Mouse (Mus musculus): Measurements from ENCODE around the gene Bcl10. TPM values are rescaled to one million over a fixed set of nuclear protein-coding genes. Genes with fewer than 3 reads are reported as not detected.
"Not testable (repeated sequence)": the region's sequence is repeated elsewhere in the genome, so short reads cannot be mapped to it uniquely, and the experiment has no call there.

Bcl10 gene
- total RNA-seq, 4 experiments from 2014 or later = 10.6 to 16.1 (median 14.2) TPM

DNA sequence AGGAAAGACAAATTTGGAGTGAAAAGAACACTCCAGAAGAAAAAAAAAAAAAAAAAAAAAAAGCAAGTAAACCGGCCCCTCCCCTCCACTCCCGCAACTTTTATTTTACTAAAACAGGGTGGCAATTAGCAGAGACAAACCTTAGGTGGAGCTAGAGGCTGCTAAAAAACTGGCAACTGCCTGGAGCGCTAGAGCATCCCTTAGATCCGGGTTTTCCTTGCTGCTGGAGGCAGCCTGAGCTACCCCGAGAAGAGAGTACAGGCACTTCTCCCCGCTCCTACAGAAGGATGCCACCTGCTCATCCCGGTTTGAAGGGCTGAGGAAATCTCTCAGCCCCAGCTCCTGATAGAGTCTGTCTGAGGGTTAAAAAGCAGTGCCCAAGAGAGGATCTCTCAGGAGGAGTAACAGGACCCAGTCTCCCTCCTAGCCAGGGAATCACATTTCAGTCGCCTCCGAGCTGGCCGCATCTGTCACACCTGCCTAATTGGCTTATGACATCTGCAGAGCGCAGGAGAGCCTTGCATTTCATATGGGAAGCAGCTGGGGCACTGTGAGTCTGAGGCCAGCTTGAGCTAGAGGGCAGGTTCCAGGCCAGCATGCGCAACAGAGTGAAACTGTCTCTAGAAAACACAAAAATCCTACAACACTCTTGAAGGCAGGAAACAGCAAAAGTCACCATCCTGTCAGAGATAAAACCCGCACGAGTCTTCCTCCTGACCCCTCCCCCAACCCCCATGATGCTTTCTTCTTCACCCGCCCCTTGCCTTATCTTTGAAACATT, 27.6 kb downstream of the Bcl10 start:
- peak; percentile 44 to 61 for DNase-seq (ENCODE audit: low spot score in 2 of 2)

DNA sequence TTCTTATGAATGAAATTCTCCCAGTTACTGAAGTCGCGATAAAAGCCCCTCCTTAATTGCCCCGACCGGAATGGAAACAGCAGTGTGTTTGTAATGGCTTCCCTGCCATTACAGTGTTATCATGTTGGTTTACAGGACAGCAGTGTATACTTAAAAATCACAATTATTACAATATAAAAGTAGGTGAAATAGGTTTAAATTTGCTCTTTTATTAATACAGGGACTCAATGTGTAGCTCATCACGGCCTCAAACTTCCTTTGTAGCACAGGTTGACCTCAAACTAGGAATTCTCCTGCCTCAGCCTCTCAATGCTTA, 28.2 kb downstream of the Bcl10 start:
- DNase-seq (ENCODE audit: low spot score in 2 of 2) = no peak

DNA sequence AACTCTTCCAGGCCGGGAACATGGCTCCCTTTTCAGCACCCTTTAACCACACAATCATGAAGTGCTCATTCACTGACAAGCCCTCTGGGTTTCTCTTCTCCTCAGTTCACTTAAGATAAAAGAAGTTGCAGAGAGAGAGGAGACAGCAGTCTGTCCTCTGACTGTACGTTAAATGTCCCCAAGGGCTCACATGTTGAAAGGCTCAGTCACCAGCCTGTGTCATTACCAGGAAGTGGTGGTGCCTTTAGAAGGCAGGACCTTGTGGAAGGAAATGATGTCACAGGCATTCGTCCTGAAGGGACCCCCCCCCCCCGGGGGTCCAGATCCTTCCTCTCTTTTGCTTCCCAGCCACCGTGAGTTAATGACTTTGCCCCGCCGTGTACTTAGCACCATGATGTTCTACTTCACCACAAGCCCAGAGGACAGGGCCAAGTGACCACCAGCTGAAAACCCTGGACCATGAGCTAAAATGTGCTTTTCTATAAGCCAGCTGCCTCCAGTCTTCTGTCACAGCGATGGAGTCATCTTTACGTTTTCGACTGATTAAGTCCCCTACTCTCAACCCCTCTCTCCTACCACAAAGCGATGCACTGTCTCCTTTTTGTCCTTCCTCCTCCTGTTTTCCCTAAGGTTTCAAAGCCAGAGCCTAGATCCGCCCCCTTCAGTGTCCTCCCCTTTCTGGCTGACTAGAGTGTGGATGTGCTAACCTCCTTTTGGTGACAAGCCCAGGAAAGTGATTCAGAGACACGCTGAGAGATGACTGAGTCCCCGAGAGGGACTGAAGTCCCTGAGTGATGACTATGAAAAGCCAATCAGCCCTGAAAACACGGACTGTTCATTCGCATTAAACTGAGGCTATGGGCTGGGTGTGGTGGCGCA, 28.9 kb downstream of the Bcl10 start:
- no peak for DNase-seq (ENCODE audit: low spot score in 2 of 2)

DNA sequence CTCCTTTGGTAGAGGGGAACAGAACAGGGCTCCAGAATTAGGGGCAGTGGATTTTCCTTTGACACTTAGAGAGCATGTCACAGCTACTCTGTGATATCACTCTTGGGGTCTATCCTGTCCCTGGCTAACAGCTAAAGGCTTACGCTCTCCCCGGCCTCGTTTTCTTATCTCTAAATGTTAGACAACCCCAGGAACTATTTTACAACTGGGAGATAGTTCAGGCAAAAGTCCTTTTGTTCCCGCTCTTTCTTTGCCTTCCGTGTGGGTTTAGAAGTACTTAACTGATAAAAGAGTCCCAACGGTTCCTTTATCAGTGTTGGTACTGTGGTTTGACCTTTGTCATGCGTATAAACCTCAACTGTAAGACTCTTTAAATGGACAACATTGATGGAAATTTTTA, 30.3 kb downstream of the Bcl10 start:
- no peak for DNase-seq (ENCODE audit: low spot score in 2 of 2)

DNA sequence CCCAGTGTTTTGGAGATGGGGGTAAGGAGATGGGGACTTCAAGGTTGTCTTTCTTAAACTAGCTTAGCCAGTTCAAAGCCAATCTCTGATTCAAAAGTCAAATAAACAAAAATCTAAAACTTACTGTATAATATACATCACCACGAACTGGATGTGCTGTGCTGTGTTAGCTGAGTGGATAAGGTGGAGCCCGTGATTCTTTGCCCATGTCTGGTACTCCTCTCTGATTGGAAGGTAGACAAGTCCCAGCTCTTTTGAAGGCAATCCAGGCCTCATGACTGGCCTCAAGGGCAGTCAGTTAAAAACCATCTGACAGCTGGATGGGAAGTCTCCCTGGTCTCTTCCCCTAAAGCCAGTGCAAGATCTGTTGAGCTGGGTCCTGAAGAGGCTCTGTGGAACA, 30.8 kb downstream of the Bcl10 start:
- no peak for DNase-seq (ENCODE audit: low spot score in 2 of 2)

DNA sequence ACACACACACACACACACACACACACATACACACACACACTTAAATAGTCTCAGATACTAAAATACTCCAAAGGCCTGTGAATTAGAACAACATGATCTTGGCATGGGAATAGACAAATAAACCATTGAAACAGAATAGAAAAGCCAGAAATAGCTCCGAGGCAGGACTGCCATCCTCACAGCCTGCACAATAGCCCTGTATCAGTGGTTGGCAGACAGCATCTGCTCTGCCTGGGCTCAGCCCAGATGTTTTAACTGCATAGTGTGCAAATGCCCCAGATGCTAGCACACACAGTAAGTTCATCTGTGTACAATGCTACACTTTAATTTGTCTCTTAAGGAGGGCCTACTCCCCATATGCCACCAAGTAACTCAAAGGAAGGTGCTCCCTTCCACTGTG, 37.2 kb downstream of the Bcl10 start:
- DNase-seq (ENCODE audit: low spot score in 2 of 2) = peak in 1 of 2 experiments; percentile 30

DNA sequence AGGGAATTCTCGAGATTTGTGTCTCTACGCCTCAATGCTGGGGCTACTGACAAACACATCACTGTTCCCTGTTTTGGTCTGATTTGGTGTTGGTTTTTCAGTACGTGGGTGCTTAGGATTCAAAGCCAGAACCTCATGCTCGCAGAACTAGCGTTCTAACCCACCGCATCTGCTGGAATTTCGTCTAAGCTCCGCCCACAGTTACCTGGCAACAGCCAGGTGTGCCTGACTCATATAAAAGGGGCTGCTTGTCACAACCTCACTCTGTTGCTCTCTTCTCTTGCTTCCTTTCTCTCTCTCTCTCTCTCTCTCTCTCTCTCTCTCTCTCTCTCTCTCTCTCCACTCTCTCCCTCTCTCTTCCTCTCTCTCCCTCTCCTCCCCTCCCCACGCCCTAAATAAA, 39.8 kb downstream of the Bcl10 start:
- no peak for DNase-seq (ENCODE audit: low spot score in 2 of 2)

DNA sequence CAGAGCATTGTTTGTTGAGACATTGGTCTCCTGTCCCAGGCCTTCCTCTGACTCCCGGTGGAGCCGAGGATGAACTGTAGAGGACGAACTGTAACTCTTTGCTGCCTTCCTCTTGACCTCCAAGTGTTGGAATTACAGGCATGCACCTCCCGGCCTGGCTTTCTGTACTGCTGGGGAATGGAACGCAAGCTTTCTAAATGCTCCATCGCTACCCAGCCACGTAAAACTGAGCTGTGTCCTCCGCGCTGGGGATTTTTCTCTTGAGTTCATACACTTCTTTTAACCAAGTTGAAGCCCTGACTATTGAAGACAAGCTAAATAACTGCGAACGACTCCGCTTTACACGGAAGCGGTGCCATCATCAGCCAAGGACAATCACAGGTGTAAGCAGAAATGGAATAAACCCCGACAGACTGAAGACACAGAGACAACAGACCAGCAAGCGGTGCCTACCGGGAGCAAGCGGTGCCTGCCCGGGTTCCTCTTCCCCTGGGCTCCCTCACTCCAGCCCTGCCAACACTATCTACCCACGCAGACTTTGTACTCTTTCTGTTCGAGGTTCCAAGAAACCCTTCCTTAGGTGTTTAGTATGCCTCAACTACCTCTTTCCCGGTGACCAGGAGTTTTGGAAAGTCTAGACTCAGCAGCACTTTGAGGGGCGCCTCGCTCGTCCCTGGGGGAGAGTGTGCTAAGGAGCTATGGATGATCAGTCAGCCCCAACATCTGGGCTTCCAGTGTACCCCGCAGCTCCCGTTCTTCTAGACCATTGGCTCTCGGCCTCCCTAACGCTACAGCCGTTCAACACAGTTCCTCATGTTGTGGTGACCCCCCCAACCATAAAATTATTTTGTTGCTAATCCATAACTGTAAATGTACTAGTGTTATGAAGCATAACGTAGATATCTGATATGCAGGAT, 40.8 kb downstream of the Bcl10 start:
- no peak for DNase-seq (ENCODE audit: low spot score in 2 of 2)

DNA sequence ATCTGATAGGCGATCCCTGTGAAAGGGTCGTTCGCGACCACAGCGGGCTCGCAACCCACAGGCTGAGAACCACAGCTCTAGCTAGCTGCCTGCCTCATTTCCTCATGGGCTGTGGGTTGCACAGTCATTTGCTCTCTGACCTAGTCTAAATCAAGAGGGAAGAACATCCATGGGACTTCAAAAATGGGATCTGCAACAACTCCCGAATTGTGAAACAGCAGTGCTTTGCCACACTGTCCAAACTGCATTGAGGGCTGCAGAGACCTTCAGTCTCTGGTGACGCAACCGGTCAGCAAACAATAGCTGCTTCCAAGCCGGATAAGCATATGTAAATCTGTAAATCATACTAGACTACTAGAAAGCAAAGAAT, 41.4 kb downstream of the Bcl10 start:
- DNase-seq (ENCODE audit: low spot score in 2 of 2) = no peak

DNA sequence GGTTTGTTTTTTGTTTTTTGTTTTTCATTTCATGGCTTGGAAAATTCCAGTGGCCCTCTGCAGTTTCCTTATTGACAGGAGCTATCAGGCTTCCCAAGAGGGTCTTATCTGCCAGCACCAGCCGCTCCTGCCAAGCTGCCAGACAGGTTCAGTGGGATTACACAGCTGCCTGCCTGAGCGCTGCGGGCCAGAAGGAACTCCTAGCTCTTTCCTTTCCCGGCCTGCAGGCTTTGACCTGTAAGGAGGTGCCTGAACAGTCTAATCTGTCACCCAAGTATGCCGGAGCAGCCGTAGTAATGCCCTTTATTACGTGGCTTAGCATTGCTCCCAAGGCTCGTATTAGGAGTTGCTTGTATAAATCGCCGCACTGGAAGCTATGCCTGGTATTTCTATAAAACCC, 41.9 kb downstream of the Bcl10 start:
- no peak for DNase-seq (ENCODE audit: low spot score in 2 of 2)

DNA sequence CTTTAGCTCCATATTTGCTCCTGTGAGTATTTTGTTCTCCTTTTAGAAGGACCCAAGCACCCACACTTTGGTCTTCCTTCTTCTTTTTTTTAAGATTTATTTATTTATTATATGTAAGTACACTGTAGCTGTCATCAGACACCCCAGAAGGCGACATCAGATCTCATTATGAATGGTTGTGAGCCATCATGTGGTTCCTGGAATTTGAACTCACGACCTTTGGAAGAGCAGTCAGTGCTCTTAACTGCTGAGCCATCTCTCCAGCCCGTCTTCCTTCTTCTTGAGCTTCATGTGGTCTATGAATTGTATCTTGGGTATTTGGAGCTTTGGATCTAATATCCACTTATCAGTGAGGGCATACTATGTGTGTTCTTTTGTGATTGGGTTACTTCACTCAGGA, 43.0 kb downstream of the Bcl10 start:
- not testable (repeated sequence) for DNase-seq (ENCODE audit: low spot score in 2 of 2)

DNA sequence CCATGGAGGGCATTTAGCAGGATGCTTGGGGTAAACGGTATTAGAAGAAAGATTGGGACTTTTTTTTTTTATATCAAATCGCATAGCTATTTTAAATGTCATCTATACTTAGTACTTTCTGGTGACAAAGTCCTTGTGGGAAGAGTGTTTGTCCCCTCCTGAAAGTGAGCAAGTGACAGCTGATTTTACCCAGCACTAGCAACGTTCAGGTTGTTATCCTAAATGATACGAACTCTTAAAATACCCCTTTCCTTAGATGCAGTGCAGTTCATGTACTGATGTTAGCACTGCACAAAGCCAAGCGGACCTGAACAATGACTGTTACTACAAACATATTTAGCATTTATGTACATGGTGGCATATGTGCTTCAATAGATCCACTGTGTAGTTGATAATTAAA, 44.2 kb downstream of the Bcl10 start:
- no peak for DNase-seq (ENCODE audit: low spot score in 2 of 2)

DNA sequence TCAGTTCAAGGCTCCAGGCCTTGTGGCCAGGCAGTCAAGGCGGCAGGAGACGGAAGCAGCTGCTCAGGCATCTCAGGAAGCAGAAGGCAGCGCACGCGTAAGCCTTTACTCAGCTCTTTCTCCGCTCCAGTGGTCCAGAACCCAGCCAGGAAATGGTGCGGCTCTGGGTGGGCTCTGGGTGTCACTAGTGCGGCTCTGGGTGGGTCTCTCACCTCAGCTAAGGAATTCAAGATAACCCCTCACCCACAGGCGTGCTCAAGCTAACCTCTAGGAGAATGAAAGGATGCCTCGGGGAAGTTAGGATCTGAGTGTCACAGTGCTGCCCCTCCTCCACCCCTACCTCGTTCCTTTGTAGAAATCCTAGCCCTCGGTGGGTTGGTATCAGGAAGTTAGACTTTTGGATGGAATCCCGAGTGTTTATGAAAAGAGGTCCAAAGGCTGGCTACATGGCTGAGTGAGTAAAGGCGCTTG, 46.5 kb downstream of the Bcl10 start:
- DNase-seq (ENCODE audit: low spot score in 2 of 2) = no peak

DNA sequence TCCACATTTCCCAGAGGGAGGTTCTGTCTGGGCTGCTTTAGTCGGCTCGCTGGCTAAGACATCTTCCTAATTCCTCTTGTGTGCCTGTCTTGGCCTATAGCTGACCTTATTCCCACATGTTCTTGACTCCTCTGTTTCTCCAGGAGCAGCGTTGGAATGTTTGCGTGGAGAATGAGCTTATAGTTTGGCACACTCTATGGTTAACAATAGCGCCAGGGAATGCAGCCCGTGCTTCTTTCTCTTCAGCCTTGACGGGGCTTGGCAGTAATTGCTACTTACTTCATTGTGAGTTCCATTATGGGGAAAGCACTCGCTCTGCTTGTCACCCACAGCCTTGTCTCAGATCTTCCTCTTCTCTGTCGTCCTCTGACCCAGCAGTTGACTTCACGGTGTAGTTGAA, 48.9 kb downstream of the Bcl10 start:
- DNase-seq (ENCODE audit: low spot score in 2 of 2) = no peak

DNA sequence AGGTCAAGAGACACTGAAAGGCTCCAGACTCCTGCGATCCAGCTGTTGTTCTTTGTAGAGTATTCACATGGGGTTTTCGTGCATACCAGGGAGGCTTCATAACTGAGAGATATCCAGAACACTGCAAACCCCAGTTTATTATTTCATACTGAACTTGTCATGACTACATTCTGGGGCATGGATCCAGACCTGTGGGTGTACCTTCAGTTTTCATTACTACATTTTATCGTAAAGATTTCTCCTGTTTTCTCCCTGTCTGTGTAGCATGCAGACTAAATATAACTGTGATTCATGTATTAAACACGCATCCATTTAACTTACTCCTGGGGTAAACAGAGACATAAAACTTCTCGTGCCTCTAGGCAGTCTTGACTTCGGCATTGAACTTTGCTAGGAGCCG, 52.4 kb downstream of the Bcl10 start:
- DNase-seq (ENCODE audit: low spot score in 2 of 2) = no peak

Other genes starting within 250 kb of the Bcl10 start
- 10 to 100 TPM; 55.4 to 64.4 (median 60.5) TPM for gene Ddah1, start 164.1 kb upstream of the Bcl10 start, total RNA-seq (2022)
- 10 to 100 TPM; 31.8 to 38.5 (median 33.2) TPM for gene 2410004B18Rik, start 15.2 kb downstream of the Bcl10 start, total RNA-seq (2022)
- gene Syde2, start 65.1 kb downstream of the Bcl10 start, total RNA-seq (2022) = 1 to 10 TPM; 3.0 to 4.3 (median 3.6) TPM
- gene Wdr63, start 185.3 kb downstream of the Bcl10 start, total RNA-seq (2022) = 1 to 10 TPM in 2 of 4 experiments, under 1 TPM in 2; 0.67 to 1.7 (median 0.96) TPM
- gene Mcoln3, start 194.6 kb downstream of the Bcl10 start, total RNA-seq (2022) = not detected
- gene Mcoln2, start 227.0 kb downstream of the Bcl10 start, total RNA-seq (2022) = under 1 TPM in 2 of 4 experiments, not detected in 2; 0.34 to 0.36 TPM